Mouse (Mus musculus) heart, postnatal 0 days (tissue): ENCODE results near the gene Syne2.

Experiments
- CTCF ChIP-seq: IDR thresholded peaks from 2 replicates; pipeline ENCODE4 v1.5.1; 2016; ENCODE audit warnings: antibody characterized with exemption, control low read depth, low read depth
- EP300 ChIP-seq: IDR thresholded peaks from 2 replicates; pipeline ENCODE4 v1.6.1; 2016; ENCODE audit warnings: antibody characterized with exemption, low read depth

DNA sequence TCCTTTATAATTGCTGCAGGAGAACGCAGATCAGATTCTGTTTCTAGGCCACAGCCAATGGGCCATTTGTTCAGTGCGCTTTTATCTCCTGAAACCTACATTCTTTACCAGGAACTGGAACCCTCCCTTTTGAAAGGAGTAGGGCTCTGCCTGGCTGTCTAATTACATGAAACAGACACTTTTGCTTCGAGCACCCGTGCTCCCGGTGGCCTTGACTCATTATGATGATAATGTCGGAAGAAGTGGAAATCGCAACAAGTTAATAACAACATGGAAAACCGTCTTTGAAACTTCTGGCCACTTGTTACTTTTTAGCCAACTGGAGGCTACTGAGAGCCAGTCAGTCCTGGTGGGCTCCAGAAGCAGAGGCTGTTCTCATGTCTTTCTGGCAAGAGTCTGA, 165.4 kb downstream of the Syne2 start:
- TF ChIP-seq CTCF (no peak), EP300 (no peak)
